Mouse (Mus musculus): ENCODE results near the gene Ippk.

The Ippk gene

GRCm38 (mm10) chr13:49480057-49480456, 59.0 kb downstream of the Ippk start:
- DNase-seq (ENCODE audit: low spot score in 2 of 2): peak; percentile 49 to 50

GRCm38 (mm10) chr13:49480551-49480950, 59.5 kb downstream of the Ippk start:
- no peak for DNase-seq (ENCODE audit: low spot score in 2 of 2)

GRCm38 (mm10) chr13:49485388-49485787, 64.3 kb downstream of the Ippk start:
- no peak for DNase-seq (ENCODE audit: low spot score in 2 of 2)

- DNase-seq (ENCODE audit: low spot score in 2 of 2): no peak
Observed at GRCm38 (mm10) chr13:49492376-49493368, 71.6 kb downstream of the Ippk start, which contains the start of gene Tes3-ps. TSS of gene Tes3-ps (plus strand) at chr13:49493318.

- no peak for DNase-seq (ENCODE audit: low spot score in 2 of 2)
Observed at GRCm38 (mm10) chr13:49504510-49504909, 83.5 kb downstream of the Ippk start, which contains the start of gene Ecm2. TSS of gene Ecm2 (plus strand) at chr13:49504810.

- DNase-seq (ENCODE audit: low spot score in 2 of 2): no peak
Observed at GRCm38 (mm10) chr13:49505776-49506175, 84.7 kb downstream of the Ippk start.

- no peak for DNase-seq (ENCODE audit: low spot score in 2 of 2)
Observed at GRCm38 (mm10) chr13:49507176-49507575, 86.1 kb downstream of the Ippk start.
